In genomic region chr12:69532091-69532490, GRCm38 (mm10) we compare ENCODE assay signal across 26 mouse cellular contexts. TPM values are rescaled to one million over a fixed set of nuclear protein-coding genes. Genes with fewer than 3 reads are reported as not detected.
A peak's percentile ranks its signal among the peaks of the same experiment; 100 is the strongest.
DNase-seq lines count a peak whose midpoint lies in the region; ATAC-seq and TF ChIP-seq lines count a peak whose summit lies in the region.
"Had no signal": no experiment of that assay in that cellular context is flagged by ENCODE, and none has a peak within 500 bp of the region (broad histone marks: within the 10 kb centered on the region; RNA-seq: fewer than 3 reads in every experiment).

No protein-coding gene starts in this region.

- TF ChIP-seq POLR2A in liver, adult 2 months (IDR thresholded peaks at IDR 0.05; ENCODE audit: extremely low read depth, insufficient read depth, low read length) = no peak

- peaks cover under 1% of the 10 kb centered on the region; the same call in 1 of the 2 replicates for H3K4me1 ChIP-seq in heart, embryonic 11.5 days (ENCODE audit: control insufficient read depth, insufficient read depth, low read length)
- peaks cover 7% of the 10 kb centered on the region for H3K4me1 ChIP-seq in liver, adult 2 months (ENCODE audit: control insufficient read depth, insufficient read depth, low read length)
- H3K4me1 ChIP-seq in liver, embryonic 12.5 days = peaks cover 8% of the 10 kb centered on the region; the same call in 1 of the 2 replicates
- H3K4me1 ChIP-seq in lung, postnatal 0 days (ENCODE audit: insufficient read depth, low read depth, low read length) = no peaks in the 10 kb centered on the region
- H3K4me1 ChIP-seq: intestine, embryonic 15.5 days had no signal

- no peak overlapping the region for H3K9ac ChIP-seq in heart, embryonic 11.5 days (ENCODE audit: low read depth, low read length)
- H3K9ac ChIP-seq in liver, adult 2 months (ENCODE audit: low read depth, low read length) = no peak overlapping the region
- no peak overlapping the region for H3K9ac ChIP-seq in liver, embryonic 12.5 days
- H3K9ac ChIP-seq in lung, postnatal 0 days (replicated peaks; ENCODE audit: low read depth) = no peak overlapping the region
- H3K9ac ChIP-seq: forebrain, embryonic 13.5 days; heart, embryonic 12.5 days; heart, embryonic 15.5 days; hindbrain, embryonic 13.5 days; intestine, embryonic 15.5 days had no signal

- WGBS in heart, embryonic 11.5 days (ENCODE audit: insufficient replicate concordance) = 80% methylated on average over 4 of the region's 4 CpGs
- 81% methylated on average over 4 of the region's 4 CpGs for WGBS in liver, adult 2 months
- WGBS in liver, embryonic 12.5 days (ENCODE audit: insufficient replicate concordance) = 76% methylated on average over 4 of the region's 4 CpGs
- WGBS in lung, postnatal 0 days = 69% methylated on average over 4 of the region's 4 CpGs

- H3K79me2 ChIP-seq in liver, adult 2 months (ENCODE audit: control insufficient read depth, insufficient read depth, low read length) = no peaks in the 10 kb centered on the region

- H3K36me3 ChIP-seq in heart, embryonic 11.5 days (ENCODE audit: control insufficient read depth, insufficient read depth, low read length) = no peaks in the 10 kb centered on the region
- H3K36me3 ChIP-seq in liver, adult 2 months (ENCODE audit: control insufficient read depth, insufficient read depth, low read length) = no peaks in the 10 kb centered on the region
- no peaks in the 10 kb centered on the region for H3K36me3 ChIP-seq in liver, embryonic 12.5 days
- no peaks in the 10 kb centered on the region for H3K36me3 ChIP-seq in lung, postnatal 0 days (ENCODE audit: insufficient read depth, low read length)
- H3K36me3 ChIP-seq: forebrain, embryonic 10.5 days; G1E; heart, embryonic 12.5 days; heart, embryonic 15.5 days; hindbrain, embryonic 10.5 days; hindbrain, embryonic 13.5 days; intestine, embryonic 15.5 days had no signal

- TF ChIP-seq CTCF in liver, adult 2 months (IDR thresholded peaks at IDR 0.05; ENCODE audit: low read depth, low read length) = no peak
- no peak for TF ChIP-seq CTCF in lung, postnatal 0 days (IDR thresholded peaks at IDR 0.05)

- no peak overlapping the region for H3K4me2 ChIP-seq in heart, embryonic 11.5 days
- no peak overlapping the region for H3K4me2 ChIP-seq in liver, embryonic 12.5 days
- H3K4me2 ChIP-seq in lung, postnatal 0 days (replicated peaks; ENCODE audit: low read depth, low read length) = no peak overlapping the region
- H3K4me2 ChIP-seq: forebrain, embryonic 13.5 days; heart, embryonic 12.5 days; heart, embryonic 15.5 days; hindbrain, embryonic 13.5 days; intestine, embryonic 15.5 days had no signal

- no peaks in the 10 kb centered on the region for H3K27me3 ChIP-seq in heart, embryonic 11.5 days (ENCODE audit: control insufficient read depth, insufficient read depth, low read length)
- no peaks in the 10 kb centered on the region for H3K27me3 ChIP-seq in liver, adult 2 months (ENCODE audit: control insufficient read depth, insufficient read depth, low read length)
- 0 out of 2 replicates have a peak, but pooled peaks cover 3% of the 10 kb centered on the region for H3K27me3 ChIP-seq in liver, embryonic 12.5 days (replicated peaks)
- H3K27me3 ChIP-seq in lung, postnatal 0 days (replicated peaks; ENCODE audit: insufficient read depth, low read length) = no peaks in the 10 kb centered on the region
- H3K27me3 ChIP-seq: CH12.LX; forebrain, embryonic 13.5 days; heart, embryonic 12.5 days; heart, embryonic 15.5 days; hindbrain, embryonic 13.5 days; intestine, embryonic 15.5 days; Patski had no signal

- DNase-seq in heart, adult 18-20 months = peak; percentile 35 to 49
- DNase-seq in liver, adult 2 months (ENCODE audit: extremely low read depth, low read depth, low spot score) = peak; percentile 74
- DNase-seq in lung, postnatal 25 days (ENCODE audit: low spot score) = peak; percentile 77
- no peak for DNase-seq in lung, postnatal 0 days (ENCODE audit: low spot score)
- DNase-seq: adrenal gland, postnatal 10 days; adrenal gland, postnatal 36 days; B cell, adult 2 months; cerebellum, adult 18-20 months; cerebellum, adult 9-10 months; cerebellum, postnatal 14 days; gastrocnemius, postnatal 10 days; gastrocnemius, postnatal 36 days had no signal

- H3K4me3 ChIP-seq in heart, embryonic 11.5 days (ENCODE audit: low read depth, low read length) = no peak overlapping the region
- no peak overlapping the region for H3K4me3 ChIP-seq in liver, adult 2 months (ENCODE audit: insufficient read depth, low read depth, low read length)
- H3K4me3 ChIP-seq in liver, embryonic 12.5 days = no peak overlapping the region
- H3K4me3 ChIP-seq in lung, postnatal 0 days (ENCODE audit: low read depth, low read length) = no peak overlapping the region
- H3K4me3 ChIP-seq: forebrain, embryonic 10.5 days; forebrain, embryonic 13.5 days; heart, embryonic 12.5 days; heart, embryonic 15.5 days; hindbrain, embryonic 10.5 days; hindbrain, embryonic 13.5 days; intestine, embryonic 15.5 days had no signal

- no peaks in the 10 kb centered on the region for H3K9me3 ChIP-seq in heart, embryonic 11.5 days (replicated peaks; ENCODE audit: control insufficient read depth, low read length)
- no peaks in the 10 kb centered on the region for H3K9me3 ChIP-seq in liver, embryonic 12.5 days (replicated peaks)
- no peaks in the 10 kb centered on the region for H3K9me3 ChIP-seq in lung, postnatal 0 days (ENCODE audit: low read length)
- H3K9me3 ChIP-seq: forebrain, embryonic 10.5 days; forebrain, embryonic 13.5 days; G1E; heart, embryonic 12.5 days; heart, embryonic 15.5 days; hindbrain, embryonic 10.5 days; hindbrain, embryonic 13.5 days; intestine, embryonic 15.5 days had no signal

- TF ChIP-seq EP300 in lung, postnatal 0 days (IDR thresholded peaks at IDR 0.05) = no peak

- H3K27ac ChIP-seq in heart, embryonic 11.5 days (ENCODE audit: low read depth, low read length) = no peak overlapping the region
- no peak overlapping the region for H3K27ac ChIP-seq in liver, adult 2 months (replicated peaks; ENCODE audit: insufficient read depth, low read depth, low read length)
- H3K27ac ChIP-seq in liver, embryonic 12.5 days = no peak overlapping the region
- no peak overlapping the region for H3K27ac ChIP-seq in lung, postnatal 0 days (ENCODE audit: low read length)
- H3K27ac ChIP-seq: forebrain, embryonic 10.5 days; forebrain, embryonic 13.5 days; heart, embryonic 15.5 days; hindbrain, embryonic 10.5 days; hindbrain, embryonic 13.5 days; intestine, embryonic 15.5 days had no signal

- ATAC-seq in heart, embryonic 11.5 days (replicated peaks; ENCODE audit: insufficient number of reproducible peaks, low FRiP score, low TSS enrichment) = no peak
- ATAC-seq in liver, embryonic 12.5 days = no peak
- no peak for ATAC-seq in lung, postnatal 0 days
- ATAC-seq: forebrain, embryonic 13.5 days; forebrain, embryonic 16.5 days; hindbrain, embryonic 16.5 days; intestine, embryonic 15.5 days; Patski had no signal

RNA-seq across cellular contexts. Expression of gene Vcpkmt, which starts 50.7 kb away (rescaled TPM):
- total RNA-seq in heart, adult 18-20 months (2021) = 1 to 10 TPM; 4.2 to 4.8 TPM
- 22.8 and 25.3 TPM in 2 replicates for polyA plus RNA-seq in heart, embryonic 11.5 days (2014; fragmentation: Nextera tagmentation; extraction: Ambion mirVana)
- 2.2 and 3.0 TPM in 2 replicates for total RNA-seq in liver, adult 2 months (2014; rRNA removed)
- 2.6 and 2.9 TPM in 2 replicates for polyA plus RNA-seq in liver, adult 2 months (2012; rRNA removed)
- 20.3 and 21.2 TPM in 2 replicates for polyA plus RNA-seq in liver, embryonic 12.5 days (2016; fragmentation: Nextera tagmentation; extraction: Ambion mirVana)
- 20.6 and 25.6 TPM in 2 replicates for polyA plus RNA-seq in lung, postnatal 0 days (2015; fragmentation: Nextera tagmentation; extraction: Ambion mirVana)
